Mouse (Mus musculus) midbrain, embryonic 10.5 days (tissue): ENCODE data around the gene Pced1b. TPM values are rescaled to one million over a fixed set of nuclear protein-coding genes. Genes with fewer than 3 reads are reported as not detected.

ENCODE experiments used
- DNase-seq: peaks from one replicate; pipeline ENCODE4 v3.0.0-alpha.2; 2017; ENCODE audit warnings: low spot score
- H3K27ac ChIP-seq: fragments of 300-500 bp; sonication (generic); replicated peaks from 2 replicates; pipeline ENCODE4 v1.5.1; 2016; ENCODE audit warnings: mild to moderate bottlenecking
- H3K27me3 ChIP-seq: fragments of 300-500 bp; sonication (generic); 2 replicates; pipeline ENCODE4 v1.6.1; 2016; ENCODE audit warnings: low read depth, mild to moderate bottlenecking; ENCODE audit not compliant: poor library complexity, severe bottlenecking
- H3K36me3 ChIP-seq: fragments of 300-500 bp; sonication (generic); 2 replicates; pipeline ENCODE4 v1.6.1; 2016; ENCODE audit warnings: mild to moderate bottlenecking, moderate library complexity
- H3K4me1 ChIP-seq: fragments of 300-500 bp; sonication (generic); 2 replicates; pipeline ENCODE4 v1.6.1; 2016
- H3K4me3 ChIP-seq: fragments of 300-500 bp; sonication (generic); 2 replicates; pipeline ENCODE4 v1.5.1; 2016; ENCODE audit warnings: mild to moderate bottlenecking, moderate library complexity
- H3K9me3 ChIP-seq: fragments of 300-500 bp; sonication (generic); replicated peaks from 2 replicates; pipeline ENCODE4 v1.6.1; 2016; ENCODE audit warnings: mild to moderate bottlenecking
- WGBS: fragments of 180-500 bp; shearing (Covaris S2); methylation state at CpG from one replicate; pipeline ENCODE4 v1.1.7; 2016; 5-methylcytosine and 5-hydroxymethylcytosine counted together
- polyA plus RNA-seq: library from polyadenylated mRNA; unstranded; fragments of >200 nt; fragmentation: Nextera tagmentation; extraction: Ambion mirVana; gene quantifications from 2 replicates; pipeline ENCODE4 v1.2.1, GENCODE M21; 2016

Pced1b gene
- polyA plus RNA-seq, 1 experiment from 2014 or later = 4.6 TPM

- peaks cover 33% of the 10 kb centered on the region for H3K27me3 ChIP-seq
- no peaks in the 10 kb centered on the region for H3K36me3 ChIP-seq
- no peaks in the 10 kb centered on the region for H3K9me3 ChIP-seq
- peaks cover 30% of the 10 kb centered on the region for H3K4me1 ChIP-seq
- H3K27ac ChIP-seq = peak overlapping the region; percentile 80
- peak; percentile 49 for DNase-seq
- WGBS = 14% methylated on average over 24 of the region's 25 CpGs
- H3K4me3 ChIP-seq = peak overlapping the region; percentile 44
Observed at GRCm38 (mm10) chr15:97373203-97374084, 126.5 kb downstream of the Pced1b start.

GRCm38 (mm10) chr15:97374085-97374844 lies 127.4 kb downstream of the Pced1b start:
- H3K4me1 ChIP-seq = peaks cover 30% of the 10 kb centered on the region
- H3K4me3 ChIP-seq = peak overlapping the region; percentile 44; the same call in 1 of the 2 replicates
- H3K36me3 ChIP-seq = no peaks in the 10 kb centered on the region
- peaks cover 33% of the 10 kb centered on the region for H3K27me3 ChIP-seq
- no peaks in the 10 kb centered on the region for H3K9me3 ChIP-seq
- no peak overlapping the region; the same call in 1 of the 2 replicates for H3K27ac ChIP-seq
- WGBS = 61% methylated on average over 8 of the region's 8 CpGs
- no peak for DNase-seq

DNA sequence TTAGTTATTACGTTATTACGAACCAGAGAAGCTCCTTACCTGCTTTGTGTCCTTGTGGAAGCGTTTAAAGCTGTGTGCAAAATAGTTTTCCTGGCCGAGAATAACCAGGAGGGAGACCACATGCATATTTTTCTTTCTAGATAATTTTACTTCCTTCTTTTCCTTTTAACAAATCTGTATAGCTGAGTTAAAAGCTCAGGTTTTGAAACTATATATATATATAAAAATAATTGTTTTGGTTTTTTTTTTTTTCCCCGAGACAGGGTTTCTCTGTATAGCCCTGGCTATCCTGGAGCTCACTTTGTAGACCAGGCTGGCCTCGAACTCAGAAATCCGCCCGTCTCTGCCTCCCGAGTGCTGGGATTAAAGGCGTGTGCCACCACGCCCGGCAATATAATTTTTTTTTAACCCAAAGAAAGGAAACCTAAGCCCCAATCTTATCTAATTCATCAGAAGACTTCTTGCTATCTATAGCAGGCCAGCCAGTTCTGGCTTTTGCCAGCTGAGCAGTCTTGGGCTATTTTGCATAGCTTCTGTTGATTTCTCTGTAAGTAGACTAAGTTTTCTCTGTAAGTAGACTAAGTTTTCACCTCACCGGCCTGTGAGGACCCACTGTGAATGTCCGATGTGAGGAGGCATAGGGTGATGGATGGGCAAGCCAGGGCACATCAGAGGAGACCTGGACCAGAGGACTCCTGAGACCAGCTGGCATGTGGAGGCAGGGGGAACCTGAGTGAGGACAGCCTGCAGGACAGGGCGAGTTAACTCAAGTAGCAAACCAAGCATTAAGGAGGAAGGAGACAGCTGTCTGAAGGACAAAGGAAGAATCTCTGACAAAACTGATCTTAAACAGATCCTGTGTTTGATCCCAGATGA lies 128.2 kb downstream of the Pced1b start:
- Histone ChIP-seq H3K4me3 (no peak overlapping the region), H3K36me3 (no peaks in the 10 kb centered on the region), H3K27me3 (peaks cover 33% of the 10 kb centered on the region), H3K27ac (no peak overlapping the region), H3K4me1 (peaks cover 30% of the 10 kb centered on the region), H3K9me3 (no peaks in the 10 kb centered on the region)
- 84% methylated on average over 15 of the region's 15 CpGs for WGBS
- DNase-seq = no peak

DNA sequence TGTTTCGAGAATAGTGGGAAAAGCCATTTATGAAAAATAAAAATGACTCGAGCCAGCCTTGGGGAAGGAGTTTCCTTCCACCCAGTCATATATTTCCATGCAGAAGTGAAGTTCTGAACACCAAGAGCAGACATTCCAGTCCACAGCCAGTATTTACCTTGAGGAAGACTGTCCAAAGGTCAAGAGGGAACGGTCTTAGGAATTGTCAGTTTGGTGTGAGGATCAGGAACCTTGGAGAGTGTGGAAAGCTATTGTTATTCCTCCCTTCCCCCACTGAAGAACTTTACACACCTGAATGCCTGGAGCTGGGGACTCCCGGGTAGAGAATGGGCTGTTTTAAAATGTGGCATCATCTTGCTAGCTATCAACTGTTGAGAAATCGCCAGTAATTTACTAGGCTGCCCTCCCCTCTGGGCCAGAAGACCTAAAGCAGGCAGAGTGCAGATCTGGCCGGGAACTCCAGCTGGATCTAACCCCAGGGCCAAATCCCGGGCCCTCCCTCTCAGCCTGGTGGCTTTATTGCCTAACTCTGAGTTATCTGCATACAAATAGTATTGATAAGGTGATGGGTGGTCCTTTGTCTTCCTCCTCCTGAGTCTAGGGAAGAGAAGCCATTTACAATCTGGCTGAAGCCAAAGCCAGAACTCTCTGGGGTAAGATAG lies 129.3 kb downstream of the Pced1b start:
- H3K27me3 ChIP-seq = peaks cover 33% of the 10 kb centered on the region
- peak; percentile 17 for DNase-seq
- peaks cover 30% of the 10 kb centered on the region for H3K4me1 ChIP-seq
- H3K4me3 ChIP-seq = peak overlapping the region; percentile 36
- WGBS = 28% methylated on average over 7 of the region's 7 CpGs
- H3K9me3 ChIP-seq = no peaks in the 10 kb centered on the region
- H3K36me3 ChIP-seq = no peaks in the 10 kb centered on the region
- H3K27ac ChIP-seq = peak overlapping the region; percentile 61; the same call in 1 of the 2 replicates

DNA sequence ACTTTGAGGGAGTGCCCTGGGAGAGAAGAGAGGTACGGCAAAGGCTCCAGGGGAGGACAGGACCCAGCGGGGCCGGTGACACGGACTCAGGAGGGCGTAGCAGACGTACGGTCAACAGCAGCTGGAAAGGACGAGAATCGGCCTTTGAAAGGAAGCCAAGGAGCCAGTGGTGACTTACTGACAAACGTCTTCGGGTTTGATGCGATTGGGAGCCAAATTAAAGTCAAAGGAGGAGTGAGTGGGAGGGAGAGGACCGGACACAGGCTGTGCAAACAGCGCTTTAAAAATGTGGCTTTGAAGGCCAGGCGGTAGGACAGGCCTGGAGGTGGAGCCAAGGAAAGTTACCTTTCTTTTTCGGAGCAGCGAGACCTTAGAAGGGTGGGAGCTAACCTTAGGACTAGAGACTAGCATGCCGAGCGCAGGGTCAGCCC lies 129.9 kb downstream of the Pced1b start:
- no peaks in the 10 kb centered on the region for H3K36me3 ChIP-seq
- H3K27me3 ChIP-seq = peaks cover 33% of the 10 kb centered on the region
- peaks cover 30% of the 10 kb centered on the region for H3K4me1 ChIP-seq
- peak; percentile 27 for DNase-seq
- peak overlapping the region; percentile 61; the same call in 1 of the 2 replicates for H3K27ac ChIP-seq
- 12% methylated on average over 19 of the region's 19 CpGs for WGBS
- H3K9me3 ChIP-seq = no peaks in the 10 kb centered on the region
- H3K4me3 ChIP-seq = peak overlapping the region; percentile 36

DNA sequence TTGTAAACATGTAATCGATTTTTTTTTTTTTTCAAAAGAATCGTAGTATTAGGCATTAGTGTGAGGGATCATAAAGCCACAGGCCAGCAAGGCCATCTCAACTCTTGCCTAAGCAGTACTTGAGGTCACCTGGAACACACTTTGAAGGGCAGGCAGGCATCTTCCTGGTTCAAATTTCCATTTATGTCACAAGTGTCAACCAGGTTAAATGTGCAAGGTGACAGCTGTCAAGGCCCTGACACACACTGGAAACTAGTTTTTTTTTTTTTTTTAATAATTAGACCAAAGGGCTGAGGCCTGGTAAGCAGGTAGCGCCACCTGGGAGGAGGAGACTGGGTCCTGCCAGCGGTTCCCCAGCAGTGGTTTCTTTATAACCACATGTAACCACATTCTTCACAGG lies 131.2 kb downstream of the Pced1b start:
- no peak overlapping the region for H3K4me3 ChIP-seq
- peaks cover 33% of the 10 kb centered on the region for H3K27me3 ChIP-seq
- H3K9me3 ChIP-seq = no peaks in the 10 kb centered on the region
- peaks cover 22% of the 10 kb centered on the region for H3K4me1 ChIP-seq
- no peak overlapping the region for H3K27ac ChIP-seq
- 84% methylated on average over 4 of the region's 4 CpGs for WGBS
- H3K36me3 ChIP-seq = no peaks in the 10 kb centered on the region
- DNase-seq = no peak

DNA sequence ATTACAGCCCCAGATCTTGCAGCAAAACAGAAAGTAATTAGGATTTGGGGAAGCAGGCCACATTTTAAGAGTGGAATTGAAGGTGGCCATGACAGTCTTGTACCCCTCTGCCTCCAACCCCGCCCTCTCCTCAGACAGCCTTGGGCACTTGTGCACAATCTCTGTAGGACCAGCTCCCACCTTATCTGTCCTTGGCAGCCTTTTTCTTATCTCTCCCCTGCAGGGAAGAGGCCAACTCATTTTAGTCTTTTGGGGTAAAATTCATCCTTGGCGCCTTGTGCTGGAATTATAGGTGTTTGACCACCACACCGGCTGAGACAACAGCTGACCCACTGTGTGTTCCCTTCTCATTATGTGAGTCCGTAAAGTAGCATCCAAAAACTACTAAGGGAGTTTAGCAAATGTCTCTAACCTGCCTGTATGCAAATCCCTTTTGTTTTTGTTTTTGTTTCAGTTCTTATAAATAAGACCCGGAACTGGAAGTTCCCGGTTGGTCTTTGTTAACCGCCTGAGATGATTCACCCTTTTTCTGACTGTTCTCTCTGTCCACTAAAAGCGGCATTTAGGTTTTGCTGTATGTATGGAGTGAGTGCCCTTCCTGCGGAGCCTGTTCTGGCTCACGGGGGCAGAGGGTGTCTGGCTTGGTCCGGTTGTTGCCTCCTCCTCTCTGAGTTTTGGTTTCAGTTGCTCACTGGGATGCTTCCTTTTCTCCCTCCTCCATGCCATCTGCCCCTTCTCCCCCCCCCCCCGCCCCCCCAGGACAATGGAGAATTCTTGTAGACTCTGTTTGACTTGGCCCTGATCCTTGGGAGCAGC lies 132.8 kb downstream of the Pced1b start:
- no peak for DNase-seq
- H3K4me1 ChIP-seq = peaks cover 14% of the 10 kb centered on the region
- H3K9me3 ChIP-seq = no peaks in the 10 kb centered on the region
- H3K27ac ChIP-seq = no peak overlapping the region
- H3K36me3 ChIP-seq = peaks cover 5% of the 10 kb centered on the region; the same call in 1 of the 2 replicates
- 69% methylated on average over 11 of the region's 12 CpGs for WGBS
- H3K27me3 ChIP-seq = peaks cover 30% of the 10 kb centered on the region
- H3K4me3 ChIP-seq = no peak overlapping the region

DNA sequence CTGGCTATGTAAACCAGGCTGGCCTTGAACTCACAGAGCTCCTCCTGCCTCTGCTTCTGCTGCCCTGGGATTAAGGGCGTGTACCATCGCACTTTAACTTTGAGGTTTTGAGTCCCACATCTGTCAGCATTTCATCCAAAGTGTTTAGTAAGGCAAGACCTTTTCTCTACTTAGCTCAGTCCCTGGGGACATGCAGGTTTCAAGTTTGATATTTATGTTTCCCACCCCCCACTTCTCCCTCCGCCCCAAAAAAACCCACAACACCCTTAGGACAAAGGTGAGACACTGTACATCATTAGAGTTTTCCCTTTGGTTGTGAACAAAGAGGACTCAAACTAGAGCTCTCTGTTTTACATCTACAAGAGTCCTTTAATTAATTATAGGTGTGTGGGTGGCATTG lies 135.7 kb downstream of the Pced1b start:
- DNase-seq = no peak
- WGBS = 91% methylated on average over 3 of the region's 3 CpGs
- Histone ChIP-seq H3K27ac (no peak overlapping the region), H3K36me3 (peaks cover 5% of the 10 kb centered on the region; the same call in 1 of the 2 replicates), H3K9me3 (no peaks in the 10 kb centered on the region), H3K4me1 (no peaks in the 10 kb centered on the region), H3K4me3 (no peak overlapping the region), H3K27me3 (peaks cover 9% of the 10 kb centered on the region)

GRCm38 (mm10) chr15:97383523-97384141 lies 136.7 kb downstream of the Pced1b start:
- WGBS = 78% methylated on average over 14 of the region's 14 CpGs

GRCm38 (mm10) chr15:97384170-97385018 lies 137.5 kb downstream of the Pced1b start:
- WGBS = 95% methylated on average over 28 of the region's 28 CpGs
- no peak overlapping the region for H3K27ac ChIP-seq

More at GRCm38 (mm10) chr15:97383523-97384141, 136.7 kb downstream of the Pced1b start:
- Histone ChIP-seq H3K9me3 (no peaks in the 10 kb centered on the region), H3K4me3 (no peak overlapping the region), H3K36me3 (peaks cover 5% of the 10 kb centered on the region; the same call in 1 of the 2 replicates), H3K27me3 (no peaks in the 10 kb centered on the region), H3K27ac (no peak overlapping the region), H3K4me1 (no peaks in the 10 kb centered on the region)
- no peak for DNase-seq

More at GRCm38 (mm10) chr15:97384170-97385018, 137.5 kb downstream of the Pced1b start:
- no peaks in the 10 kb centered on the region for H3K9me3 ChIP-seq
- H3K4me3 ChIP-seq = no peak overlapping the region
- H3K27me3 ChIP-seq = no peaks in the 10 kb centered on the region
- peaks cover 5% of the 10 kb centered on the region; the same call in 1 of the 2 replicates for H3K36me3 ChIP-seq
- no peak for DNase-seq
- no peaks in the 10 kb centered on the region for H3K4me1 ChIP-seq
